Mouse (Mus musculus) liver, embryonic 14.5 days (tissue): ENCODE results near the gene Josd2.

Experiments
- CTCF ChIP-seq: IDR thresholded peaks from 2 replicates; pipeline ENCODE4 v1.5.1; 2016; ENCODE audit warnings: antibody characterized with exemption, low read depth, control low read depth
- EP300 ChIP-seq: IDR thresholded peaks from 2 replicates; pipeline ENCODE4 v1.6.1; 2016; ENCODE audit warnings: antibody characterized with exemption, low read depth

DNA sequence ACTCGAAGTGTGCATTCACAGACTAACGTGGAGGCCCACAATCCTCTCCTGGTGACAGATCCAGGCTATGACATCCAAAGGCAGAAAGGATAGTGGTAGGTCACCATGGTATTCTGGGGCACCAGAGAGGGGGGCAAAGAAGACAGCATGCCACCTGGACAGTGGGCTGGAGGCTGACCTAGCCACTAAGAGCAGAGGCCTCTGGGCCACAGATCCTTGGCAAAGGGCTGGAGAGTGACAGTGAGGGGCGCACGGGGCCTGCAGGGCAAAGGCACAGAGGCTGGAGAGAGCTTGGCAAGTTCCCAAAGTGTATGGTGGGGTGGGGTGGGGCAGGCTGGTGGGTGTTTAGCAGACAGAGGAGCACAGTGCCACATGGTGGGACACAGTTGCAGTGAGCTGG, 22.5 kb downstream of the Josd2 start:
- TF ChIP-seq CTCF: no peak
- no peak for TF ChIP-seq EP300
